Mouse (Mus musculus) hindbrain, embryonic 11.5 days (tissue): ENCODE results near the gene Pde4d. TPM values are rescaled to one million over a fixed set of nuclear protein-coding genes. Genes with fewer than 3 reads are reported as not detected.

ENCODE experiments used
- ATAC-seq: fragments of 200-750 bp; cut with Nextera tagmentation; 2 replicates; pipeline ENCODE4 v1.8.0; 2017; ENCODE audit warnings: mild to moderate bottlenecking, moderate TSS enrichment, moderate library complexity; ENCODE audit not compliant: low FRiP score
- DNase-seq: peaks from one replicate; pipeline ENCODE4 v3.0.0-alpha.2; 2015; ENCODE audit warnings: low spot score
- H3K27ac ChIP-seq: fragments of 300-500 bp; sonication (generic); 2 replicates; pipeline ENCODE4 v1.5.1; 2014; ENCODE audit warnings: mild to moderate bottlenecking, low read depth, low read length
- H3K27me3 ChIP-seq: fragments of 300-500 bp; sonication (generic); 2 replicates; pipeline ENCODE4 v1.6.1; 2014; ENCODE audit warnings: mild to moderate bottlenecking, low read length, moderate library complexity, mixed read lengths; ENCODE audit not compliant: control insufficient read depth, insufficient read depth
- H3K36me3 ChIP-seq: fragments of 300-500 bp; sonication (generic); 2 replicates; pipeline ENCODE4 v1.6.1; 2014; ENCODE audit warnings: mild to moderate bottlenecking, low read length, moderate library complexity, mixed read lengths; ENCODE audit not compliant: control insufficient read depth, insufficient read depth
- H3K4me1 ChIP-seq: fragments of 300-500 bp; sonication (generic); replicated peaks from 2 replicates; pipeline ENCODE4 v1.6.1; 2014; ENCODE audit warnings: low read length, mixed read lengths; ENCODE audit not compliant: control insufficient read depth, insufficient read depth
- H3K4me2 ChIP-seq: fragments of 300-500 bp; sonication (generic); replicated peaks from 2 replicates; pipeline ENCODE4 v1.6.1; 2014; ENCODE audit warnings: mild to moderate bottlenecking, low read depth, low read length
- H3K4me3 ChIP-seq: fragments of 300-500 bp; sonication (generic); 2 replicates; pipeline ENCODE4 v1.5.1; 2014; ENCODE audit warnings: low read depth, low read length
- H3K9ac ChIP-seq: fragments of 300-500 bp; sonication (generic); 2 replicates; pipeline ENCODE4 v1.6.1; 2014; ENCODE audit warnings: low read depth, low read length
- H3K9me3 ChIP-seq: fragments of 300-500 bp; sonication (generic); 2 replicates; pipeline ENCODE4 v1.6.1; 2016; ENCODE audit warnings: low read length; ENCODE audit not compliant: control insufficient read depth
- WGBS: fragments of 180-500 bp; shearing (Covaris S2); extraction: QIAGEN DNeasy Blood & Tissue Kit; methylation state at CpG from one replicate; pipeline ENCODE4 v1.1.7; 2014; 5-methylcytosine and 5-hydroxymethylcytosine counted together
- polyA plus RNA-seq: library from polyadenylated mRNA; unstranded; fragments of >200 nt; fragmentation: Nextera tagmentation; extraction: Ambion mirVana; gene quantifications from 2 replicates; pipeline ENCODE4 v1.2.1, GENCODE M21; 2014

Pde4d gene
- polyA plus RNA-seq, 1 experiment from 2014 or later, result 18.3 TPM

DNA sequence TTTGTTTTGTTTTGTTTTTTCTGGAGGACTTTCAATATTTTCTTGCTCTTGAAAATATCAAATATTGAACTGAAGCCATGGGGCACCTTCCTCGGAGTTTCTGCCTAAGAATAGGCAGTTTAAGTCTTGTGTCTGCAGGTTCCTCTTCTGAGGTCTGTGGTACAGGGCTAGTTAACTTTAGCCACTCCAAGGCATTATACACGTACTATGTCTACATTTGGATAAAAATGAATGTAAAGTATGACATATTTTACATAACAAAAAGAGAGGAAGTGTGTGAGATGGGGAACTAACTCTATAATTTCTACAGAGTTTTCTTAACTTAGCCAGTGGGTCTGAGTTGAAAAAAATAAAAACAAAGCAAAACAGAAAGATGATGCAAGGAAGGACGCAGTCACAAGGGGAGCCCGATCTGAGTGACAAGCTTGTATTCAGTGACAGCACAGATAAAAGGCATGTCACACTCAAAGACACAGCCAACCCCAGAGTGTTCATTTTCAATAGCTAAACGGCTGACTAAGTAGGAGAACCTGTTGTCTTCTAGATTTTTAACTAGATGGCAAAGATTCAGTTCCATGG is 812.0 kb downstream of the Pde4d start:
- peak overlapping the region; percentile 44; the same call in 1 of the 2 replicates for H3K4me3 ChIP-seq
- H3K9me3 ChIP-seq, result no peaks in the 10 kb centered on the region
- no peak overlapping the region for H3K27ac ChIP-seq
- WGBS, result 21% methylated on average over 5 of the region's 5 CpGs
- H3K4me1 ChIP-seq, result no peaks in the 10 kb centered on the region
- no peak overlapping the region for H3K9ac ChIP-seq
- no peaks in the 10 kb centered on the region for H3K27me3 ChIP-seq
- H3K36me3 ChIP-seq, result no peaks in the 10 kb centered on the region
- H3K4me2 ChIP-seq, result peak overlapping the region; percentile 75
- DNase-seq (peak; percentile 31), ATAC-seq (no peak)

DNA sequence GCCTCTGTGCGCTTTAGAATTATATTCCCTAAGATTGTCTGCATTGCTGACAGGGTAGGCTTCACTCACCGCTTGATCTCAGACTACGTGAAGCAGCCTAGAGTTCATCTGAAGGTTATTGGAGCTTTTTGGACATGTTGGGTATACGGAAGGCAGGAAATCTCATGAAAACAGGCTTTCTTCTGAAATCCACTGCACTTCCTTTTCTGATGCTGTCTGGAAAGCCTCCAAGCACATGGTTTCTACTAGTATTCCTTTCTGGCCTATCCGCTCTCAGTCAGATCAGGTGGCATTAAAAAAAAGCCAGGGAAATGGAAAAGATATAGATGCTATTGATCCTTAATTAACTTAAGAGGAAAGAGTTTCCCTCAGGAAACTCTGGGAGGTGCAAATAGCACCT is 812.8 kb downstream of the Pde4d start:
- no peak overlapping the region for H3K9ac ChIP-seq
- 77% methylated on average over 5 of the region's 5 CpGs for WGBS

GRCm38 (mm10) chr13:109263833-109264232 is 814.1 kb downstream of the Pde4d start:
- H3K9me3 ChIP-seq, result no peaks in the 10 kb centered on the region
- H3K9ac ChIP-seq, result no peak overlapping the region
- ATAC-seq (no peak), DNase-seq (no peak)
- H3K36me3 ChIP-seq, result no peaks in the 10 kb centered on the region
- H3K27me3 ChIP-seq, result no peaks in the 10 kb centered on the region
- H3K4me3 ChIP-seq, result no peak overlapping the region
- H3K27ac ChIP-seq, result no peak overlapping the region
- no peak overlapping the region for H3K4me2 ChIP-seq
- H3K4me1 ChIP-seq, result no peaks in the 10 kb centered on the region

More for the DNA sequence above, 812.8 kb downstream of the Pde4d start:
- Histone ChIP-seq H3K4me3 (no peak overlapping the region; the same call in 1 of the 2 replicates), H3K4me1 (no peaks in the 10 kb centered on the region), H3K9me3 (no peaks in the 10 kb centered on the region), H3K36me3 (no peaks in the 10 kb centered on the region), H3K27ac (no peak overlapping the region), H3K4me2 (no peak overlapping the region), H3K27me3 (no peaks in the 10 kb centered on the region)
- ATAC-seq (no peak), DNase-seq (no peak)

GRCm38 (mm10) chr13:109268253-109268652 is 818.5 kb downstream of the Pde4d start:
- Histone ChIP-seq H3K27me3 (no peaks in the 10 kb centered on the region), H3K4me2 (no peak overlapping the region), H3K36me3 (no peaks in the 10 kb centered on the region), H3K9ac (no peak overlapping the region), H3K4me3 (no peak overlapping the region), H3K9me3 (no peaks in the 10 kb centered on the region), H3K4me1 (no peaks in the 10 kb centered on the region), H3K27ac (no peak overlapping the region)
- ATAC-seq (no peak), DNase-seq (peak; percentile 25)
- WGBS, result 63% methylated on average over 3 of the region's 3 CpGs

DNA sequence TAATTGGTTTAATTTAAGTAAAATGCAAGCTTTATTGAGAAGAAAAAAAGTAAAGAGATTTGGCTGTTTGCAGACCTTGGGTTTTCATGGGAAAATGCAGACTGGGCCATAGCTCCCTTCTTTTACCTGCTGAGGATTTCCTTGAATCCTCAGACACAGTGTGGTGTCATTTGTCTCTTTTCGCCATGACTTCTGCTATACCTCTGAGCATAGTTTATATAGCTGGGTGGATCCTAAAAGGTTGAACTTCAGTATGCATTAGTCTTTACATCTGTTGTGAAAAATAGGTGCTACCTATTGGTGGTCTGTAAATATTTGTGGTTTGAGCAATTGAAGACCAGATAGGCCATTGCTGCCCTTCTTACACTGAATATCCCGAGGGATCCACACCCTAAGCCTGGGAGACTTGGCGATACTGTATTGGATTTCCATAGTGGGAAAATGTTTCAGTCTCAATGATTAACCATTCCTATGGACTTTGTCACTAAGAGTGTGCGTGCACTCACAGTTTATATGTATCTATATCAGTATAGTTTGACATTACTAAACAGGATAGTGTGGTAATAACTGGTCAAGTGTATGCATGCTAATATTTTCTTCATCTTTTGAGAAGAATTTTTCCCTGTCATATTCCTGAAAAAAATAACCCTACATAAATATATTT is 819.0 kb downstream of the Pde4d start:
- no peaks in the 10 kb centered on the region for H3K27me3 ChIP-seq
- no peaks in the 10 kb centered on the region for H3K4me1 ChIP-seq
- H3K36me3 ChIP-seq, result no peaks in the 10 kb centered on the region
- 87% methylated on average over 4 of the region's 4 CpGs for WGBS
- no peak overlapping the region for H3K27ac ChIP-seq
- no peak for ATAC-seq
- H3K9ac ChIP-seq, result no peak overlapping the region
- DNase-seq, result no peak
- no peak overlapping the region for H3K4me3 ChIP-seq
- H3K4me2 ChIP-seq, result no peak overlapping the region
- H3K9me3 ChIP-seq, result no peaks in the 10 kb centered on the region

- DNase-seq (no peak), ATAC-seq (no peak)
- Histone ChIP-seq H3K4me3 (no peak overlapping the region), H3K27me3 (no peaks in the 10 kb centered on the region), H3K4me2 (no peak overlapping the region), H3K9me3 (no peaks in the 10 kb centered on the region; the same call in 1 of the 2 replicates), H3K9ac (no peak overlapping the region), H3K36me3 (no peaks in the 10 kb centered on the region), H3K4me1 (no peaks in the 10 kb centered on the region), H3K27ac (no peak overlapping the region)
- WGBS, result 89% methylated on average over 10 of the region's 10 CpGs
These were observed 825.1 kb downstream of the Pde4d start for GRCm38 (mm10) chr13:109274869-109275268.

- whole genome bisulfite sequencing, result 65% methylated on average over 7 of the region's 7 CpGs
- Histone ChIP-seq H3K4me1 (no peaks in the 10 kb centered on the region), H3K9me3 (no peaks in the 10 kb centered on the region; the same call in 1 of the 2 replicates), H3K36me3 (no peaks in the 10 kb centered on the region), H3K4me3 (no peak overlapping the region), H3K4me2 (no peak overlapping the region), H3K27ac (no peak overlapping the region), H3K9ac (no peak overlapping the region), H3K27me3 (no peaks in the 10 kb centered on the region)
- ATAC-seq, result no peak
- no peak for DNase-seq
These were observed 828.0 kb downstream of the Pde4d start for GRCm38 (mm10) chr13:109277792-109278191.

- Histone ChIP-seq H3K4me3 (no peak overlapping the region), H3K27me3 (no peaks in the 10 kb centered on the region), H3K4me1 (no peaks in the 10 kb centered on the region), H3K27ac (no peak overlapping the region), H3K4me2 (no peak overlapping the region), H3K9me3 (no peaks in the 10 kb centered on the region; the same call in 1 of the 2 replicates), H3K36me3 (no peaks in the 10 kb centered on the region), H3K9ac (no peak overlapping the region)
- no peak for DNase-seq
- 57% methylated on average over 10 of the region's 10 CpGs for WGBS
- no peak for ATAC-seq
These were observed 828.8 kb downstream of the Pde4d start for GRCm38 (mm10) chr13:109278504-109278912.

- H3K27ac ChIP-seq, result no peak overlapping the region
- WGBS, result 89% methylated on average over 6 of the region's 6 CpGs
- H3K36me3 ChIP-seq, result no peaks in the 10 kb centered on the region
- DNase-seq (no peak), ATAC-seq (no peak)
- H3K4me1 ChIP-seq, result no peaks in the 10 kb centered on the region
- H3K9me3 ChIP-seq, result no peaks in the 10 kb centered on the region; the same call in 1 of the 2 replicates
- H3K9ac ChIP-seq, result no peak overlapping the region
- H3K4me2 ChIP-seq, result no peak overlapping the region
- no peak overlapping the region for H3K4me3 ChIP-seq
- H3K27me3 ChIP-seq, result no peaks in the 10 kb centered on the region
These were observed 829.5 kb downstream of the Pde4d start for GRCm38 (mm10) chr13:109279211-109279610.
